Mouse (Mus musculus) midbrain, postnatal 0 days (tissue): ENCODE results near the gene Ubl4b. TPM values are rescaled to one million over a fixed set of nuclear protein-coding genes. Genes with fewer than 3 reads are reported as not detected.

ENCODE experiments used
- ATAC-seq: fragments of 200-750 bp; cut with Nextera tagmentation; 2 replicates; pipeline ENCODE4 v1.8.0; 2017; ENCODE audit warnings: moderate number of reproducible peaks, mild to moderate bottlenecking, moderate TSS enrichment, moderate library complexity; ENCODE audit not compliant: low FRiP score
- DNase-seq: peaks from one replicate; pipeline ENCODE4 v3.0.0-alpha.2; 2015; ENCODE audit warnings: low spot score
- H3K27ac ChIP-seq: fragments of 300-500 bp; sonication (generic); 2 replicates; pipeline ENCODE4 v1.5.1; 2014; ENCODE audit warnings: low read depth, mild to moderate bottlenecking, low read length, mixed read lengths
- H3K27me3 ChIP-seq: fragments of 300-500 bp; sonication (generic); 2 replicates; pipeline ENCODE4 v1.6.1; 2014; ENCODE audit warnings: low read length, control low read depth, mixed read lengths; ENCODE audit not compliant: insufficient read depth
- H3K36me3 ChIP-seq: fragments of 300-500 bp; sonication (generic); 2 replicates; pipeline ENCODE4 v1.6.1; 2014; ENCODE audit warnings: low read length, control low read depth, mixed read lengths; ENCODE audit not compliant: insufficient read depth
- H3K4me1 ChIP-seq: fragments of 300-500 bp; sonication (generic); 2 replicates; pipeline ENCODE4 v1.6.1; 2014; ENCODE audit warnings: mild to moderate bottlenecking, control low read depth, antibody characterized with exemption, low read length, mixed read lengths; ENCODE audit not compliant: insufficient read depth
- H3K4me2 ChIP-seq: fragments of 300-500 bp; sonication (generic); 2 replicates; pipeline ENCODE4 v1.6.1; 2014; ENCODE audit warnings: low read depth, mild to moderate bottlenecking, low read length, mixed read lengths; ENCODE audit not compliant: poor library complexity, severe bottlenecking
- H3K4me3 ChIP-seq: fragments of 300-500 bp; sonication (generic); 2 replicates; pipeline ENCODE4 v1.5.1; 2014; ENCODE audit warnings: low read depth, mild to moderate bottlenecking, low read length, moderate library complexity
- H3K9ac ChIP-seq: fragments of 300-500 bp; sonication (generic); replicated peaks from 2 replicates; pipeline ENCODE4 v1.6.1; 2014; ENCODE audit warnings: mild to moderate bottlenecking, low read length, moderate library complexity, mixed read lengths; ENCODE audit not compliant: poor library complexity, severe bottlenecking
- H3K9me3 ChIP-seq: fragments of 300-500 bp; sonication (generic); 2 replicates; pipeline ENCODE4 v1.6.1; 2016; ENCODE audit warnings: low read length, control low read depth
- CTCF ChIP-seq: IDR thresholded peaks from 2 replicates; pipeline ENCODE4 v1.5.1; 2016; ENCODE audit warnings: antibody characterized with exemption, mild to moderate bottlenecking
- WGBS: fragments of 180-500 bp; shearing (Covaris S2); extraction: QIAGEN DNeasy Blood & Tissue Kit; methylation state at CpG from one replicate; pipeline ENCODE4 v1.1.7; 2014; 5-methylcytosine and 5-hydroxymethylcytosine counted together
- polyA plus RNA-seq: library from polyadenylated mRNA; unstranded; fragments of >200 nt; fragmentation: Nextera tagmentation; extraction: Ambion mirVana; gene quantifications from 2 replicates; pipeline ENCODE4 v1.2.1, GENCODE M21; 2015
- total RNA-seq: library from RNA; depleted of rRNA; stranded (reverse); fragments of >200 nt; gene quantifications from 2 replicates; pipeline ENCODE4 v1.2.3, GENCODE M21; 2014

The Ubl4b gene
- total and polyA plus RNA-seq, 2 experiments from 2014 or later = not detected

GRCm38 (mm10) chr3:107595264-107595937, 40.5 kb upstream of the Ubl4b start:
- TF ChIP-seq CTCF = no peak
- 1% methylated on average over 45 of the region's 50 CpGs for WGBS
- Histone ChIP-seq H3K4me2 (peak overlapping the region; percentile 42), H3K36me3 (no peaks in the 10 kb centered on the region), H3K4me1 (0 out of 2 replicates have a peak, but pooled peaks cover 5% of the 10 kb centered on the region), H3K4me3 (peak overlapping the region; percentile 21; the same call in 1 of the 2 replicates), H3K9me3 (no peaks in the 10 kb centered on the region), H3K27ac (no peak overlapping the region), H3K9ac (no peak overlapping the region), H3K27me3 (peaks cover 43% of the 10 kb centered on the region)
- ATAC-seq (no peak; the same call in 1 of the 2 replicates), DNase-seq (no peak)

DNA sequence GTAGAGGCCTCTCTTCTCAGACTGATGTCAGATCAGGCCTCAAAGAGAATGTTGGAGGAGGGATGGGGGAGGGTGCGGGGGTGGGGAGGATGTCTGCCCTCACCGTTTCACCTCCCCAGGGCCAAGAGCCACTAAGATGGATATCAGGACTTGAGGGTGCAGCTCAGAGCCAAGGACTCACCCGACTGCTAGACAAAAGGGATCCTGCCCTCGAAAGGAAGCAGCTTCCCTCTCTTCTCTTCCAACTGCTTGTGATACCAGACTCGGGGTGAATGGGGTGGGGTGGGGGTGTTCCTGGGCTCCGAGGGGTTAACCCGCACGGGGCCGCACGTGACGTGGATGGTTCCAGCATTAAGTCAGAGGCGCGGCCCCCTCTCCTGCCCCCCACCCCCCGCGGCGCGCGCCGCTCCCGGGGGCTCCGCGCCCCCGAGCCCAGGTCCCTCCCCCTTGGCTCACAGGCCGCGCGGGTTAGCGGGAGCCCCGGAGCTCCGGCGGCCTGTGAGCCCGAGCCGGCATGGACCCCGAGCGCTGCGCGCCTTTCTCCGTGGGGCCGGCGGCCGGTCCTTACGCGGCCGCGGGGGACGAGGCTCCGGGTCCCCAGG, 39.9 kb upstream of the Ubl4b start, which contains the start of gene Alx3:
TSS of gene Alx3 (plus strand) at position 370 of the 602 bp plus-strand sequence.
- WGBS = 2% methylated on average over 36 of the region's 46 CpGs
- Histone ChIP-seq H3K4me2 (peak within 1 kb of the TSS; percentile 42), H3K4me1 (0 out of 2 replicates have a peak, but pooled peaks cover 5% of the 10 kb centered on the region), H3K9ac (no peak within 1 kb of the TSS), H3K9me3 (no peaks in the 10 kb centered on the region), H3K36me3 (no peaks in the 10 kb centered on the region), H3K27ac (no peak within 1 kb of the TSS), H3K27me3 (peaks cover 42% of the 10 kb centered on the region), H3K4me3 (peak within 1 kb of the TSS; percentile 21; the same call in 1 of the 2 replicates)
- ATAC-seq (no peak; the same call in 1 of the 2 replicates), DNase-seq (no peak)
- TF ChIP-seq CTCF = no peak

- no peaks in the 10 kb centered on the region for H3K36me3 ChIP-seq
- H3K4me1 ChIP-seq = 0 out of 2 replicates have a peak, but pooled peaks cover 5% of the 10 kb centered on the region
- H3K27me3 ChIP-seq = peaks cover 35% of the 10 kb centered on the region
- no peak for ATAC-seq
- no peaks in the 10 kb centered on the region for H3K9me3 ChIP-seq
- no peak overlapping the region for H3K4me2 ChIP-seq
- WGBS = 68% methylated on average over 2 of the region's 2 CpGs
- no peak for TF ChIP-seq CTCF
- DNase-seq = no peak
- H3K9ac ChIP-seq = no peak overlapping the region
- H3K27ac ChIP-seq = no peak overlapping the region
- H3K4me3 ChIP-seq = no peak overlapping the region
Observed at GRCm38 (mm10) chr3:107593632-107594031, 38.8 kb upstream of the Ubl4b start.

DNA sequence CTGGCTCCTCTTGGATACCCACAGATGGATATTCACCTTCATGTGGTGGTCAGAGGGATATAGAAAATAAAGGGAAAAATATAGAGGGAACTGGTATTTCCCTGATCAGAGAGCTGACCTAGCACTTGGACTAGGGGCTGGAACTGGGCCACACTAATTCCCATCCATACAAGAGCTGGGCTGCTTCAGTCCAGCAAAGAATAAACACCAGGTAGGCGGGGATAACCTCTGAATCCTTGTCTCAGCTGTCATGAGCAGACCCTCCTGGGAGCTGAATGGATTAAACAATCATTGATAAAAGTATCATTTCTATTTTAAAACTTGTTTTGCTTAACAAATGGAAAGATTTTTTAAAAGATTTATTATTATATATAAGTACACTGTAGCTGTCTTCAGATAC, 36.7 kb upstream of the Ubl4b start:
- no peak overlapping the region for H3K4me2 ChIP-seq
- H3K27ac ChIP-seq = no peak overlapping the region
- no peaks in the 10 kb centered on the region for H3K36me3 ChIP-seq
- H3K4me3 ChIP-seq = no peak overlapping the region
- H3K9me3 ChIP-seq = no peaks in the 10 kb centered on the region
- no peak for TF ChIP-seq CTCF
- no peak for DNase-seq
- peaks cover 34% of the 10 kb centered on the region for H3K27me3 ChIP-seq
- 0 out of 2 replicates have a peak, but pooled peaks cover 5% of the 10 kb centered on the region for H3K4me1 ChIP-seq
- no peak overlapping the region for H3K9ac ChIP-seq
- WGBS = 50% methylated on average over 1 of the region's 1 CpGs
- ATAC-seq = no peak

GRCm38 (mm10) chr3:107586504-107586903, 31.6 kb upstream of the Ubl4b start:
- DNase-seq (no peak), ATAC-seq (no peak)
- H3K4me2 ChIP-seq = no peak overlapping the region
- no peaks in the 10 kb centered on the region for H3K4me1 ChIP-seq
- no peak overlapping the region for H3K27ac ChIP-seq
- no peak overlapping the region for H3K9ac ChIP-seq
- peaks cover 62% of the 10 kb centered on the region for H3K27me3 ChIP-seq
- no peaks in the 10 kb centered on the region for H3K9me3 ChIP-seq
- no peaks in the 10 kb centered on the region for H3K36me3 ChIP-seq
- no peak for TF ChIP-seq CTCF
- WGBS = 82% methylated on average over 6 of the region's 6 CpGs
- H3K4me3 ChIP-seq = no peak overlapping the region

DNA sequence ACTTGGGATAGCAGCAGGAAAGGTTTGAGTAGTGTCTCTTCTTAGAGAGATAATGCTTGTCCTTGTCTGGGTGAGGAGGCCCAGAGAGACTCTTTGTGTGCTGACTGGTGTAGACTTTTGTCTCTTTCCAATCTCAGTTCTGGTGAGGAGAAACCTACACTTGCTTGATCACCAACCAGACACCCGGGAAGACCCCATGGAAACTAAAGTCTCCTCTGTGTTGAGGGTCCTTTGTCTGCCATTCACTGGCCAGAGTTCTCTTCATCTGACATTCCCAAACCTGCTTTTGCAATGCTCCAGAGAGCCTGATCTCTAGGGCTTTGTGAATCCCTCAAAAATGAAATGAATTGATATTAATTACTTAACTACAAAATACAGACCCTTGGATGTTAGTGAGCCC, 29.0 kb upstream of the Ubl4b start:
- no peak overlapping the region for H3K4me3 ChIP-seq
- H3K27ac ChIP-seq = no peak overlapping the region
- DNase-seq (no peak), ATAC-seq (no peak)
- no peaks in the 10 kb centered on the region for H3K36me3 ChIP-seq
- 15% methylated on average over 1 of the region's 1 CpGs for WGBS
- H3K4me1 ChIP-seq = no peaks in the 10 kb centered on the region
- no peak overlapping the region for H3K9ac ChIP-seq
- no peaks in the 10 kb centered on the region for H3K9me3 ChIP-seq
- no peak overlapping the region for H3K4me2 ChIP-seq
- H3K27me3 ChIP-seq = peaks cover 75% of the 10 kb centered on the region
- no peak for TF ChIP-seq CTCF
